Mouse (Mus musculus): Measurements from ENCODE around the gene Ptgis. TPM values are rescaled to one million over a fixed set of nuclear protein-coding genes. Genes with fewer than 3 reads are reported as not detected.

Ptgis gene
- polyA plus RNA-seq, 1 experiment from 2014 or later: 21.6 TPM

DNA sequence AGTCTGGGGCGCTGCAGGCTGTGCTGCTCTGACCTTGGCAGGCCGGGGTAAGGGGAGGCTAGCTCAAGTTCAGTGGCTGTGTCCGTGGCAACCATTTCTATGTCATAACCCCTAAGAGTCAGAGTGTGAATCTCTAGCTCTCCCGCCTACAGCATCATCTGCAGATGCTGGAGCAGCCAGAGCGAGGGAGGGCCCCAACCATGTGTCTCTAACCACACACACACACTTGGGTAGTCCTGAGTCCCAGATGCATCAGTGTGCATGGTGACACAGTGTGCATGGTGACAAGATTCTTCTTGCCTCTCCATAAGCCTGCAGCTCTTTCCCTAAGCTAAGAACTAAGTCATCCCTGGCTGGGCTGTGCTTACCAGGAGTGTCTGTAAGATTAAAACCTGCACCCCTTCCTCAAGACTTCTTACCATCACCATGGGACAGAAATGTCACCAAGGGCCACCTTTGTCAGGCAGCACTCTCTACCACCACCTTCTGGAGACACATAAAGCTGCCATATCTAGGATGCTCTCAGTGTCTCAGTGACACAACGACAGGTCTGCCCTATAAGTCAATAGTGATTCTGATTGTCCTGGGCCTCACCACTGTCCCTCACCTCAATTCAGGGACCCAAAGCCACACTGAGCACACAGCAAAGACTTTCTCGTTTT is 36.8 kb downstream of the Ptgis start:
- Histone ChIP-seq H3K4me2 (no peak overlapping the region), H3K27ac (ENCODE audit: low read depth, low read length) (no peak overlapping the region), H3K9me3 (replicated peaks; ENCODE audit: control insufficient read depth, low read length) (no peaks in the 10 kb centered on the region), H3K9ac (ENCODE audit: low read depth, low read length) (no peak overlapping the region), H3K36me3 (ENCODE audit: control insufficient read depth, insufficient read depth, low read length) (no peaks in the 10 kb centered on the region), H3K27me3 (ENCODE audit: control insufficient read depth, insufficient read depth, low read length) (0 out of 2 replicates have a peak, but pooled peaks cover 3% of the 10 kb centered on the region), H3K4me1 (ENCODE audit: control insufficient read depth, insufficient read depth, low read length) (no peaks in the 10 kb centered on the region; the same call in 1 of the 2 replicates), H3K4me3 (ENCODE audit: low read depth, low read length) (no peak overlapping the region)
- WGBS (ENCODE audit: insufficient replicate concordance): 75% methylated on average over 7 of the region's 7 CpGs
- ATAC-seq (replicated peaks; ENCODE audit: insufficient number of reproducible peaks, low FRiP score, low TSS enrichment): no peak

DNA sequence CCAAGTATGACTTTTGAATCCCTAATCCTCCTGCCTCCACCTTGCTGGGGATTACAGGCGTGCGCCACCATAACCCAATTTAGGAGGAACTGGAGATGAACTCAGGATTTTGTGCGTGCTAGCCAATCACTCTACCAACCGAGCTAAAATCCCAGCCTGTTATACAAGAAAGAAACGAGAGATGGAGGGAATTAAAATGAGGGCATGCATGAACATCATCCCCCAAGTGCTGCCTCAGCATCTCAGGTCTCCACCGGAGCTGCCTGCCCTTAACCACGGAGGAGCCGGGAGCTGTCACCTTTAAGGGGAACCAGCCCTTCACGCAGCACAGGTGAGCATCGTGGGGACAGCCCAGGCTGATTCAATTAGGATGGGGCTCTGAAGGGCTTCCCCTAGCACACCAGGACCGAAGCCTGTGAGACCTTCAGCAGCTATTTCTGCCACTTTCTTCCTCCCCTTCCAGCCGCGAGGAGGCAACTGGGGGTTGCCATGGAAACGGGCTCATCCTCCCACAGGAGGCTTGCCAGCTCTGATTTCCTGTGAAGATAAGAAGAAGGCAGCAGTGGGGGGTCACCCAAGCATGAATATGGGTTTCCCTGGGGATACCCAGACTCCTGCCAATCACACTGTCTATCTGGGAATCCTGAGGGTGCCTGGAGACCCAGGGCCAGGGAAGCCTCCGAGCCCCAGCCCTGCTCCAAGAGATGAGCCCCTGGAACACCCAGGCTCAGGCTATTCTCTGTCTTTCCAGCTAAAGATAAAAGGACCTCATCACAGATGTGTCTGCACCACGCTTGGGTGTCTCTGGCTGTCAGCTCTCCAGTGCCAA is 38.7 kb downstream of the Ptgis start:
- no peak overlapping the region for H3K9ac ChIP-seq (ENCODE audit: low read depth, low read length)
- H3K4me1 ChIP-seq (ENCODE audit: control insufficient read depth, insufficient read depth, low read length): no peaks in the 10 kb centered on the region; the same call in 1 of the 2 replicates
- 0 out of 2 replicates have a peak, but pooled peaks cover 3% of the 10 kb centered on the region for H3K27me3 ChIP-seq (ENCODE audit: control insufficient read depth, insufficient read depth, low read length)
- H3K9me3 ChIP-seq (replicated peaks; ENCODE audit: control insufficient read depth, low read length): no peaks in the 10 kb centered on the region
- H3K4me2 ChIP-seq: no peak overlapping the region
- no peak for ATAC-seq (replicated peaks; ENCODE audit: insufficient number of reproducible peaks, low FRiP score, low TSS enrichment)
- no peak overlapping the region for H3K27ac ChIP-seq (ENCODE audit: low read depth, low read length)
- no peaks in the 10 kb centered on the region for H3K36me3 ChIP-seq (ENCODE audit: control insufficient read depth, insufficient read depth, low read length)
- no peak overlapping the region for H3K4me3 ChIP-seq (ENCODE audit: low read depth, low read length)
- 41% methylated on average over 16 of the region's 16 CpGs for WGBS (ENCODE audit: insufficient replicate concordance)

DNA sequence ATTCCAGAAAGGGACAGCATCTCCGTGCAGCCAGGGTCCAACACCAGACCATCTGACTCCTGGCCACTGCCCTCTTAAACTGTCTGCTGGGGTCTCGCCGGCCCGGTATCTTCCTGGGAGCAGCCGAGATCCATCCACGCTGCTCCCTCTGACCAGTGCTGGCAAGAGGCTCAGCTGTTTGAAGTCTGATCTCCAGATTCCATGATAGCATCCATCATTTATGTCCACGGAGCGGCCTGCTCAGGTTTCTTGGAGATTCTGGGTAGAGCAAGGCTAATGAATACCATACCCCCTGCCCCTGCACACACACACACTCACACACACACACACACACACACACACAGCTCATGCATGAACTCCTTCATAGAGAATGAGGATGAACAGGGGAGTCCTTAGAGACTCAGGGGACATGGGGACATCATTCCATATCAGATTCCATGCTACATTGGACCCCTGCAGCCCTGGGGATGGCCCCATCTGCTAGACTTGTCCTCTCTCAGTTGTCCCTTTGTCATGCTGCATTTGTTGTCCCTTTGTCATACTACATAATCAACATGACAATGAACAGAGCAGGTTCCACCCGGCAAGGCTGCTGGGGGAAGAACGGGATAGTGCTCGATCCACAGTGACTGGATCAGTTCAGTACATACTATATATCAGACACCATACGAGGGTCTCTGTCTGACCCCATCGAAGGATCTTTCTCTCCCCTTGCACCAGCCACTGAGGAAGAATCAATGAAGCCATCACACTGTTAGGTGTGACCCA is 41.6 kb downstream of the Ptgis start:
- H3K4me3 ChIP-seq (ENCODE audit: low read depth, low read length): no peak overlapping the region
- no peaks in the 10 kb centered on the region for H3K36me3 ChIP-seq (ENCODE audit: control insufficient read depth, insufficient read depth, low read length)
- H3K9ac ChIP-seq (ENCODE audit: low read depth, low read length): no peak overlapping the region
- no peaks in the 10 kb centered on the region for H3K9me3 ChIP-seq (replicated peaks; ENCODE audit: control insufficient read depth, low read length)
- H3K27ac ChIP-seq (ENCODE audit: low read depth, low read length): no peak overlapping the region
- H3K4me2 ChIP-seq: no peak overlapping the region
- 54% methylated on average over 13 of the region's 13 CpGs for WGBS (ENCODE audit: insufficient replicate concordance)
- H3K27me3 ChIP-seq (ENCODE audit: control insufficient read depth, insufficient read depth, low read length): 0 out of 2 replicates have a peak, but pooled peaks cover 3% of the 10 kb centered on the region
- no peak for ATAC-seq (replicated peaks; ENCODE audit: insufficient number of reproducible peaks, low FRiP score, low TSS enrichment)
- H3K4me1 ChIP-seq (ENCODE audit: control insufficient read depth, insufficient read depth, low read length): no peaks in the 10 kb centered on the region; the same call in 1 of the 2 replicates

DNA sequence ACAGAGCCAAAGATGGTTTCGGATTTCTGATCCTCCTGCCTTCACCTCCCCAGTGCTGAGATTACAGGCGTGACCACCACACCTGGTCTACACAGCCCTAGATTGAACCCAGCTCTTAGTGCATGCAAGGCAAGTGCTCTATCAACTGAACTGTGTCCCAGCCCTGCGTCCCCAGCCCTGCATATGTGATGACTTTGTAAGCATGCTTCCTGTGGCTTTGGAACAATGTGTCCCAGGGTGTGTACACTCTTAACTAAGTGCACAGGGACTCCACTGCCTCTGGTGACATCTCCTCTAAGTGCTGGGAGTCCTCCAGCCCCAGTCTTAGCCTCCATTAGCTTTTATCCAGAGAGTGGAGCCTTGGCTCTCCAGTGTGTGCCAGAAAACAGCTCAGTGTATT is 47.0 kb downstream of the Ptgis start:
- Histone ChIP-seq H3K27me3 (ENCODE audit: control insufficient read depth, insufficient read depth, low read length) (peaks cover 34% of the 10 kb centered on the region), H3K27ac (ENCODE audit: low read depth, low read length) (no peak overlapping the region), H3K9ac (ENCODE audit: low read depth, low read length) (no peak overlapping the region), H3K4me1 (ENCODE audit: control insufficient read depth, insufficient read depth, low read length) (peaks cover 11% of the 10 kb centered on the region), H3K36me3 (ENCODE audit: control insufficient read depth, insufficient read depth, low read length) (no peaks in the 10 kb centered on the region), H3K4me2 (no peak overlapping the region), H3K4me3 (ENCODE audit: low read depth, low read length) (no peak overlapping the region), H3K9me3 (replicated peaks; ENCODE audit: control insufficient read depth, low read length) (no peaks in the 10 kb centered on the region)
- WGBS (ENCODE audit: insufficient replicate concordance): 74% methylated on average over 3 of the region's 3 CpGs
- no peak for ATAC-seq (replicated peaks; ENCODE audit: insufficient number of reproducible peaks, low FRiP score, low TSS enrichment)

DNA sequence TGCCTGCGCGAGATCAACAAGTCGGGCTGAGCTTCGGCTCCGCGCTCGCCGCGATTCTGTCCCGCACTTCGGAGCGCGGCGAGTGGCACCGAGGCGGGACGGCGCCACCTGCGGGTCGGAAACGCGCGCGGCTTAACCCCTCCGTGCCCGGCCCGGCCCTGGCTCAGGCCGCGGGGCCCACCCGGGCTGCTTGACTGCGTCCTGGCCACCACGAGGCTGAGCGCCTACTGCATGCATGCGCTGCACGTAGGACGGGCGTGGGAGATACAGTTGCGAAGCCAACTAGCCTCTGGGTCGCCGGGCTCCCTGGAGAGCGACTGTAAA is 50.4 kb downstream of the Ptgis start, which contains the start of gene Kcnb1:
TSS of gene Kcnb1 (minus strand) at position 80 of the 324 bp plus-strand sequence.
- ATAC-seq (replicated peaks; ENCODE audit: insufficient number of reproducible peaks, low FRiP score, low TSS enrichment): peak; percentile 37; the same call in 1 of the 2 replicates

DNA sequence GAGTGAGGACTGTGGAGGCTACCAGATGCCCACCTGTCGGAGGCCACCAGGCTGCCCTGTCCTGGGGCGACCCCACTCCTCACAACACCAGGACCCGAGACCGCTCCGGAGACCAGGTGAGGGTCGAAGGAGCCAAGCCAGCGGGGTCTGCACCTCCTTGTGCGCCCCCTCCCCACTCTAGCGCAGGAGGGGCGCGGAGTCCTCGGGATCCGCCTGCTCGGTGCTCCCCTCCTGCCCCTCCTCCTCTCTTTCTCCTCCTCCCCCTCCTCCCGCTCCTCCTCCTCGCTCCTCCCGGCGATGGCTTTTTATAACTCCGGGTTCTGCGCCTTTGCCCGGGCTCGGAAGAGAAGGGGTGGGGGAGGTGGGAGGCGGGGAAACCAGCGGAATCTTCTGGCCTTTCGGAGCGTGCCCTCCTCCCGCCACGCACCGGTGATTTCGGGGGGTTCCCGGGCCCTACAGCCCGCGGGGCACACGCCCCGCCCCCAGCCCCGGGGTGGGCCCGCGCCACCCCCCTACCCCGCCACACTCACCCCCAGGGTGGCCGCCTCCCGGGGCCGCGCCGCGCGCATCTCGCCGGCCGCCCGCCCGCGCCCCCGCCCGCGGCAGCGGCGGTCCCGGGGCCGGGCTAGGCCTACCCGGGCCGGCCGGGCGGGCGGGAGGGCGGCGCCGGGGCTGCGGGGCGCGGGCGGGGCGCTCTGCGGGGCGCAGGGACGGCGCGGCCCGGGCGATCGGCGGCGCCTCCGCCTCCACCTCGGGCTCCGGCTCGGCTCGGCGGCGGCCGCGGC is 50.9 kb downstream of the Ptgis start:
- Histone ChIP-seq H3K4me3 (ENCODE audit: low read depth, low read length) (peak overlapping the region; percentile 48), H3K27me3 (ENCODE audit: control insufficient read depth, insufficient read depth, low read length) (peaks cover 67% of the 10 kb centered on the region), H3K4me2 (peak overlapping the region; percentile 96), H3K9ac (ENCODE audit: low read depth, low read length) (peak overlapping the region; percentile 39; the same call in 1 of the 2 replicates), H3K27ac (ENCODE audit: low read depth, low read length) (no peak overlapping the region), H3K36me3 (ENCODE audit: control insufficient read depth, insufficient read depth, low read length) (no peaks in the 10 kb centered on the region), H3K9me3 (replicated peaks; ENCODE audit: control insufficient read depth, low read length) (no peaks in the 10 kb centered on the region), H3K4me1 (ENCODE audit: control insufficient read depth, insufficient read depth, low read length) (peaks cover 13% of the 10 kb centered on the region)
- peak; percentile 16; the same call in 1 of the 2 replicates for ATAC-seq (replicated peaks; ENCODE audit: insufficient number of reproducible peaks, low FRiP score, low TSS enrichment)
- 1% methylated on average over 51 of the region's 91 CpGs for WGBS (ENCODE audit: insufficient replicate concordance)

More for the DNA sequence above, 50.4 kb downstream of the Ptgis start, which contains the start of gene Kcnb1:
- peak within 1 kb of the TSS; percentile 48 for H3K4me3 ChIP-seq (ENCODE audit: low read depth, low read length)
- peaks cover 65% of the 10 kb centered on the region for H3K27me3 ChIP-seq (ENCODE audit: control insufficient read depth, insufficient read depth, low read length)
- no peaks in the 10 kb centered on the region for H3K36me3 ChIP-seq (ENCODE audit: control insufficient read depth, insufficient read depth, low read length)
- peak within 1 kb of the TSS; percentile 39; the same call in 1 of the 2 replicates for H3K9ac ChIP-seq (ENCODE audit: low read depth, low read length)
- under 1% methylated on average over 30 of the region's 41 CpGs for WGBS (ENCODE audit: insufficient replicate concordance)
- peaks cover 13% of the 10 kb centered on the region for H3K4me1 ChIP-seq (ENCODE audit: control insufficient read depth, insufficient read depth, low read length)
- no peaks in the 10 kb centered on the region for H3K9me3 ChIP-seq (replicated peaks; ENCODE audit: control insufficient read depth, low read length)
- H3K4me2 ChIP-seq: peak within 1 kb of the TSS; percentile 96
- H3K27ac ChIP-seq (ENCODE audit: low read depth, low read length): no peak within 1 kb of the TSS

DNA sequence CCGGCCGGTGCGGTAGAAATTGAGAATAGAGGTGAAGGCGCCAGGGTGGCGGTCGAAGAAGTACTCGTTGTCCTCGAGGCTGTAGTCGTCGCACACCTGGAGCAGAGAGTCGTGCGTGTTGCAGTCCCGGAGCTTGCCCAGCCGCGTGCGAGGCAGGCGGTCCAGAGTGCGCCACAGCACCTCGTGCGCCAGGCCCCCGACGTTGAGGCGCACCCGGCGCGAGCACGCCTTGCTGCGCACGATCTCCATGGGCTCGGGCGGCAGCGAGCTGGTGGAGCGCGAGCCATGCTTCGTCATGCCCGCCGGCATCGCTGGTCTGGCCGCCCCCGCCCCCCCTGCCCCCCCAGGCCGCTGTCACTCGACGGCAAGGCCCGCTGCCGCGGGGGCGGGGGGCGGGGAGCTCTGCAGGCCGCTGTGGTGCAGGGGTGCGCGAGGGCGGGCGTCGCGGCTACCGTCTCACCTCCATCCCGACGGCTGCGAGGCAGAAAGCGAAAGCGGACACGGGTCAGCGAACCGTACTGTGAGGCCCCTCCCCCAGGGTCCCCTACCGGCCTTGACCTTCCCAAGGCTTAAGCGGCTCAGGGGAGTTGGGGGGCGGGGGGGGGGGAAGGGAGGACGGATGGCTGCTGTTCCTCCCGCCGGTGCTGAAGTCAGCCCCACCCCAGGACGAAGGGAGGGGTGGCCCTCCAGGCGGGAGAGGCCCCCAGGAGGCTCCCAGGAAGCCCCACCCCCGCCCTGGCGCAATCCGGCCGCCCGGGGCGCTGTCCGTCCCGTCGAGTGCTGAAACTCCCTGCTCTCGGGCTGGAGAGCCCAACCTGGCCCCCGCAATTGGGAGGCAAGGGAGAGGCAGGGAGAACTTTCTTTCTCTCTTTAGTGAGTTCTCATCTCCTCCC is 51.8 kb downstream of the Ptgis start:
- 10% methylated on average over 71 of the region's 83 CpGs for WGBS (ENCODE audit: insufficient replicate concordance)
- Histone ChIP-seq H3K4me2 (peak overlapping the region; percentile 96), H3K27ac (ENCODE audit: low read depth, low read length) (no peak overlapping the region), H3K9me3 (replicated peaks; ENCODE audit: control insufficient read depth, low read length) (no peaks in the 10 kb centered on the region), H3K36me3 (ENCODE audit: control insufficient read depth, insufficient read depth, low read length) (no peaks in the 10 kb centered on the region), H3K27me3 (ENCODE audit: control insufficient read depth, insufficient read depth, low read length) (peaks cover 69% of the 10 kb centered on the region), H3K4me1 (ENCODE audit: control insufficient read depth, insufficient read depth, low read length) (peaks cover 13% of the 10 kb centered on the region), H3K4me3 (ENCODE audit: low read depth, low read length) (peak overlapping the region; percentile 48), H3K9ac (ENCODE audit: low read depth, low read length) (no peak overlapping the region)
- ATAC-seq (replicated peaks; ENCODE audit: insufficient number of reproducible peaks, low FRiP score, low TSS enrichment): peak; percentile 52

Data from heart, embryonic 11.5 days (tissue).